Mouse (Mus musculus): ENCODE results near the gene 4930518I15Rik.
A peak's percentile ranks its signal among the peaks of the same experiment; 100 is the strongest.

DNA sequence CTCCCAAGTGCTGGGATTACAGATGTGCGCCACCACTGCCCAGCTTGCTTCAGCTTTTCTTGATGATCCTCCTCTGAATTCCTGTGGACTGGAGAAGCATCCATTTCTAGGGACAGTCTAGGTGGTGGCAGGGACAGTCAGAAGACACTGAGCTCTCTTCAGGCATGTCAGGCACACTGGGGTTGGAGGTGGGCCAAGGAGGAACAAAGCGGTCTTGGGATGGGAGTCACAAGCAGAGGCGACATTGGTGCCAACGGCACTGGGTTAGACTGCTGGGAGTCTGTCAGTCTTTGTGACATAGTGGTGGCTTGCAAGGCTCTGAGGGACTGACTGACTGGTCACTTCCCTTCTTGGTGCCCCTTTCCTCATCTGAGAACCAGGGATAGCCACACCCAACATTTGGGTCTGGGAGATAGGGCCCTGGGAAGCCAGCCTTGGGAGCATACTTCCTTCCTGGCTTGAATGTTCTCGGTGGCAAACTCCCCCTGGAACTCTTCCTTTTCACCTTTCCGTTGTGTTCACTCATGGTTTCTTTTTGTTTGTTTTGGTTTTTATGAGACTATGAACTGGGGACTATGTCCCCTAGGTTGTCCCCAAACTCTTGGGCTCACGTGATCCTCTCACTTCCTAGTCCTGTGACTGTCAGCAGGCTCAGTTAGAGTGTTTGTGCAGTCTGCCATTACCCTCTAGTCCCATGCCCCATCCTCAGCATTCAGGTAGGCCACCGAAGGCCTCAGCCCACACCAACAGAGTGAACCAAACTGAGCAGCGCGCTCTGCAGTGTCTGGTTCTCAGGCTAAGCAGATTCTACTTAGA, 26.9 kb upstream of the 4930518I15Rik start:
- TF ChIP-seq CTCF (IDR thresholded peaks at IDR 0.05) = no peak
- 0 out of 2 replicates have a peak, but pooled peaks have one; percentile 20 for TF ChIP-seq EP300 (IDR thresholded peaks at IDR 0.05)
